Mouse (Mus musculus): ENCODE results near the gene Pou2f3.
A peak's percentile ranks its signal among the peaks of the same experiment; 100 is the strongest.

Gene Pou2f3

GRCm38 (mm10) chr9:43210190-43210682, at the start of gene Pou2f3:
TSS of gene Pou2f3 (minus strand) at chr9:43210369.
- DNase-seq (ENCODE audit: low spot score), result peak; percentile 38

- peak; percentile 41 for DNase-seq (ENCODE audit: low spot score)
Measured at GRCm38 (mm10) chr9:43253271-43253681, 43.1 kb upstream of the Pou2f3 start.

- no peak for DNase-seq (ENCODE audit: low spot score)
Measured at GRCm38 (mm10) chr9:43252790-43253189, 42.6 kb upstream of the Pou2f3 start.

GRCm38 (mm10) chr9:43251786-43252185, 41.6 kb upstream of the Pou2f3 start:
- no peak for DNase-seq (ENCODE audit: low spot score)

GRCm38 (mm10) chr9:43246738-43247180, 36.6 kb upstream of the Pou2f3 start:
- DNase-seq (ENCODE audit: low spot score), result no peak

- DNase-seq (ENCODE audit: low spot score), result no peak
Measured at GRCm38 (mm10) chr9:43245801-43246570, 35.8 kb upstream of the Pou2f3 start.

GRCm38 (mm10) chr9:43242432-43242831, 32.3 kb upstream of the Pou2f3 start:
- no peak for DNase-seq (ENCODE audit: low spot score)

GRCm38 (mm10) chr9:43241970-43242369, 31.8 kb upstream of the Pou2f3 start:
- no peak for DNase-seq (ENCODE audit: low spot score)

- DNase-seq (ENCODE audit: low spot score), result no peak
Measured at GRCm38 (mm10) chr9:43241291-43241690, 31.1 kb upstream of the Pou2f3 start.

- DNase-seq (ENCODE audit: low spot score), result no peak
Measured at GRCm38 (mm10) chr9:43240594-43240900, 30.4 kb upstream of the Pou2f3 start.

GRCm38 (mm10) chr9:43239712-43240593, 29.8 kb upstream of the Pou2f3 start, which contains the start of gene Oaf:
TSS of gene Oaf (minus strand) at chr9:43239911.
- DNase-seq (ENCODE audit: low spot score), result peak; percentile 80

- no peak for DNase-seq (ENCODE audit: low spot score)
Measured at GRCm38 (mm10) chr9:43238631-43239545, 28.7 kb upstream of the Pou2f3 start.

- no peak for DNase-seq (ENCODE audit: low spot score)
Measured at GRCm38 (mm10) chr9:43238167-43238566, 28.0 kb upstream of the Pou2f3 start.

GRCm38 (mm10) chr9:43237111-43237775, 27.1 kb upstream of the Pou2f3 start:
- no peak for DNase-seq (ENCODE audit: low spot score)

- DNase-seq (ENCODE audit: low spot score), result no peak
Measured at GRCm38 (mm10) chr9:43236576-43236975, 26.4 kb upstream of the Pou2f3 start.

- DNase-seq (ENCODE audit: low spot score), result no peak
Measured at GRCm38 (mm10) chr9:43236106-43236505, 25.9 kb upstream of the Pou2f3 start.

- no peak for DNase-seq (ENCODE audit: low spot score)
Measured at GRCm38 (mm10) chr9:43235336-43235735, 25.2 kb upstream of the Pou2f3 start.

GRCm38 (mm10) chr9:43234496-43234895, 24.3 kb upstream of the Pou2f3 start:
- no peak for DNase-seq (ENCODE audit: low spot score)

- DNase-seq (ENCODE audit: low spot score), result no peak
Measured at GRCm38 (mm10) chr9:43233515-43233914, 23.3 kb upstream of the Pou2f3 start.

- DNase-seq (ENCODE audit: low spot score), result no peak
Measured at GRCm38 (mm10) chr9:43233044-43233443, 22.9 kb upstream of the Pou2f3 start.

GRCm38 (mm10) chr9:43232286-43232685, 22.1 kb upstream of the Pou2f3 start:
- no peak for DNase-seq (ENCODE audit: low spot score)

Data from ovary, postnatal 14 days (tissue).